8 mouse cellular contexts compared by ENCODE assay signal in the genomic region with DNA sequence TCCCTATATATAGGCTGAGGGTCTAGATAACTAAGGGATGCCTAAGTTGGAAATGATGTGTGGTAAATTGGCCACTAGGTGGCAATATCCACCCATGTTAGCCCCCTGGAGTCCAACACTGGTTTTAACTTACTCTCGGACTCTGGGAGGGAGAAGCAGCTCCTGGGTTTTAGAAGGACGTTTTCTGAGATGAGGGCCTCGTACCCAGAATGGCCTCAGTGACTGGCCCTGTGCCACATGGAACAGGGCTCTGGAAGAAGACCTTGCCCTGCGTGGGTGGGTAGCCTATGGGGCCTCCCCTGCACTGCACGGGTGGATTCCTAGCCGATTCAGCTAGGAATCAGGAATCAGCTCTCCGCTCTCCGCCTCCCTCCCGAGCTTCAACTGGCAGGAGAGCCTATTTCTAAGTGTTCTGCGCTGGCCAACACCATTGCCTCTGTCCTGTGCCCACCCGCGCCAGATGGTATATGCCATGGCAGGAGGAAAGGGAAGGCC. TPM values are rescaled to one million over a fixed set of nuclear protein-coding genes. Genes with fewer than 3 reads are reported as not detected.
DNase-seq lines count a peak whose midpoint lies in the region; ATAC-seq lines count a peak whose summit lies in the region.
"Had no signal": no experiment of that assay in that cellular context is flagged by ENCODE, and none has a peak within 500 bp of the region (broad histone marks: within the 10 kb centered on the region; RNA-seq: fewer than 3 reads in every experiment).

No protein-coding gene starts in this region.

- peak; percentile 74 for ATAC-seq in hindbrain, embryonic 15.5 days (ENCODE audit: low FRiP score, low read depth)

- H3K9ac ChIP-seq in hindbrain, embryonic 15.5 days: 0 out of 2 replicates have a peak overlapping the region, but pooled peaks have one; percentile 4

- peak overlapping the region; percentile 50 for H3K4me2 ChIP-seq in hindbrain, embryonic 15.5 days

- WGBS in hindbrain, embryonic 15.5 days: 27% methylated on average over 12 of the region's 12 CpGs

- peaks cover 5% of the 10 kb centered on the region; the same call in 1 of the 2 replicates for H3K27me3 ChIP-seq in hindbrain, embryonic 15.5 days

- H3K4me3 ChIP-seq in hindbrain, embryonic 15.5 days: peak overlapping the region; percentile 18; the same call in 1 of the 2 replicates
- H3K4me3 ChIP-seq: myocyte had no signal

- peak; percentile 88 for DNase-seq in NIH3T3 (ENCODE audit: low read depth)
- DNase-seq in cerebellum, adult 8-10 months: peak; percentile 66
- DNase-seq in frontal cortex, postnatal 14 days (ENCODE audit: low spot score in 2 of 2): peak; percentile 54 to 61
- DNase-seq in layer of hippocampus, postnatal 36 days: peak; percentile 59 to 64
- peak; percentile 80 for DNase-seq in lung, postnatal 25 days (ENCODE audit: low spot score)
- peak; percentile 79 to 80 for DNase-seq in right cerebral cortex, adult 2 months (ENCODE audit: low spot score in 2 of 2)

- no peaks in the 10 kb centered on the region for H3K36me3 ChIP-seq in hindbrain, embryonic 15.5 days

- H3K27ac ChIP-seq in hindbrain, embryonic 15.5 days (replicated peaks): no peak overlapping the region; the same call in 1 of the 2 replicates

- H3K9me3 ChIP-seq in hindbrain, embryonic 15.5 days: no peaks in the 10 kb centered on the region

- peaks cover 17% of the 10 kb centered on the region for H3K4me1 ChIP-seq in hindbrain, embryonic 15.5 days (replicated peaks)

RNA-seq across cellular contexts. Expression of a gene that starts 26.7 kb away (rescaled TPM):
- polyA plus RNA-seq in hindbrain, embryonic 15.5 days (2015; fragmentation: Nextera tagmentation; extraction: Ambion mirVana): 8.1 and 8.6 TPM in 2 replicates
- 10 to 100 TPM; 18.0 to 19.7 TPM for total RNA-seq in layer of hippocampus, postnatal 36 days (2021)

RNA-seq across cellular contexts. Expression of a gene that starts 27.1 kb away (rescaled TPM):
- polyA plus RNA-seq in hindbrain, embryonic 15.5 days (2015; fragmentation: Nextera tagmentation; extraction: Ambion mirVana): 0.12 TPM in 1 of 2 replicates, not detected in the other
- not detected for total RNA-seq in layer of hippocampus, postnatal 36 days (2021)

RNA-seq across cellular contexts. Expression of a gene that starts 36.6 kb away (rescaled TPM):
- polyA plus RNA-seq in hindbrain, embryonic 15.5 days (2015; fragmentation: Nextera tagmentation; extraction: Ambion mirVana): 2.8 and 3.1 TPM in 2 replicates
- 1 to 10 TPM; 9.1 to 9.2 TPM for total RNA-seq in layer of hippocampus, postnatal 36 days (2021)

RNA-seq across cellular contexts. Expression of a gene that starts 45.7 kb away (rescaled TPM):
- 70.5 and 70.7 TPM in 2 replicates for polyA plus RNA-seq in hindbrain, embryonic 15.5 days (2015; fragmentation: Nextera tagmentation; extraction: Ambion mirVana)
- 10 to 100 TPM; 54.7 to 56.3 TPM for total RNA-seq in layer of hippocampus, postnatal 36 days (2021)

RNA-seq across cellular contexts. Expression of a gene that starts 59.1 kb away (rescaled TPM):
- 27.6 and 27.8 TPM in 2 replicates for polyA plus RNA-seq in hindbrain, embryonic 15.5 days (2015; fragmentation: Nextera tagmentation; extraction: Ambion mirVana)
- total RNA-seq in layer of hippocampus, postnatal 36 days (2021): 10 to 100 TPM; 15.4 to 17.9 TPM
